In the genomic region with DNA sequence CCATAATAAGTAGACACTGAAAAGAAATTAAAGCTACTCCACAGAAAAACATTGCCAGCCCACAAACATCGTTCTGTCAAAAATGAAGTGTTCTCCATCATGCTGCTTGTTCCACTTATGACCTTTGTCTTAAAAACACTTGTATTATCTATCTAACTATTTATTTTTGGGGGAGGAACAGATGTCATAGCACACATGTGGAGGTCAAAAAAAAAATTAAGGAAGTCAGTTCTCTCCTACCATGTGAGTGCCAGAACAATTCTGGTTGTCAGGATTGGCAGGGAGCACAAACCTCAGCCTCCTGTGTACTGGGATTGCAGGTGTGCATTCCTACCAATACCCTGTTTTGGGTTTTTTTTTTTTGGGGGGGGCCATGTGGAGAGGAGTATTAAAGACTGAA, we compare ENCODE assay signal across 41 mouse cellular contexts. TPM values are rescaled to one million over a fixed set of nuclear protein-coding genes. Genes with fewer than 3 reads are reported as not detected.
"Had no signal": no experiment of that assay in that cellular context is flagged by ENCODE, and none has a peak within 500 bp of the region (broad histone marks: within the 10 kb centered on the region; RNA-seq: fewer than 3 reads in every experiment).

No protein-coding gene starts in this region.

- H3K27me3 ChIP-seq: heart, embryonic 12.5 days; heart, embryonic 13.5 days; heart, embryonic 15.5 days; hindbrain, embryonic 12.5 days; hindbrain, embryonic 13.5 days; hindbrain, embryonic 15.5 days; intestine, embryonic 15.5 days; kidney, embryonic 15.5 days had no signal

- H3K36me3 ChIP-seq: heart, embryonic 10.5 days; heart, embryonic 13.5 days; heart, embryonic 15.5 days; hindbrain, embryonic 12.5 days; hindbrain, embryonic 13.5 days; hindbrain, embryonic 15.5 days; kidney, embryonic 15.5 days had no signal

- DNase-seq: heart, postnatal 10 days; heart, postnatal 14 days; heart, postnatal 36 days; heart, postnatal 4 days; kidney, adult 11 months; kidney, adult 18-20 months; kidney, adult 2 months; kidney, adult 8-10 months; kidney, adult 9 months; kidney, postnatal 10 days; kidney, postnatal 14 days; kidney, postnatal 25 days; kidney, postnatal 36 days; kidney, postnatal 4 days; layer of hippocampus, adult 9-11 months; layer of hippocampus, postnatal 36 days had no signal

- H3K4me1 ChIP-seq: heart, embryonic 10.5 days; hindbrain, embryonic 10.5 days; hindbrain, embryonic 12.5 days; hindbrain, embryonic 13.5 days; hindbrain, embryonic 15.5 days; kidney, embryonic 15.5 days had no signal

- H3K4me3 ChIP-seq: heart, embryonic 10.5 days; heart, embryonic 12.5 days; heart, embryonic 13.5 days; heart, embryonic 15.5 days; hindbrain, embryonic 10.5 days; hindbrain, embryonic 12.5 days; hindbrain, embryonic 13.5 days; hindbrain, embryonic 15.5 days; intestine, embryonic 15.5 days; kidney, embryonic 15.5 days; layer of hippocampus, adult 2 months had no signal

- H3K9me3 ChIP-seq: heart, embryonic 10.5 days; heart, embryonic 12.5 days; heart, embryonic 13.5 days; heart, embryonic 15.5 days; hindbrain, embryonic 10.5 days; hindbrain, embryonic 12.5 days; hindbrain, embryonic 13.5 days; hindbrain, embryonic 15.5 days; intestine, embryonic 15.5 days; kidney, embryonic 15.5 days had no signal

- H3K9ac ChIP-seq: heart, embryonic 12.5 days; heart, embryonic 13.5 days; heart, embryonic 15.5 days; hindbrain, embryonic 12.5 days; hindbrain, embryonic 13.5 days; hindbrain, embryonic 14.5 days; hindbrain, embryonic 15.5 days; intestine, embryonic 15.5 days; kidney, embryonic 15.5 days had no signal

- H3K27ac ChIP-seq: heart, embryonic 10.5 days; heart, embryonic 13.5 days; heart, embryonic 15.5 days; hindbrain, embryonic 10.5 days; hindbrain, embryonic 12.5 days; hindbrain, embryonic 13.5 days; hindbrain, embryonic 14.5 days; hindbrain, embryonic 15.5 days; hindbrain, postnatal 0 days; intestine, embryonic 15.5 days; kidney, embryonic 15.5 days; kidney, postnatal 0 days; layer of hippocampus, adult 2 months had no signal

RNA-seq across cellular contexts. Expression of gene Cct8l1, which starts 53.9 kb away (rescaled TPM):
- total RNA-seq: heart, postnatal 10 days; heart, postnatal 4 days; hematopoietic stem cell, adult 5-6 weeks; hindbrain, postnatal 0 days; layer of hippocampus, postnatal 14 days had no signal
- polyA plus RNA-seq: heart, embryonic 10.5 days; heart, embryonic 11.5 days; heart, embryonic 13.5 days; heart, embryonic 14.5 days; heart, embryonic 15.5 days; heart, postnatal 0 days; hindbrain, embryonic 10.5 days; hindbrain, embryonic 11.5 days; hindbrain, embryonic 14.5 days; hindbrain, postnatal 0 days; intestine, embryonic 14.5 days; intestine, embryonic 15.5 days; intestine, embryonic 16.5 days; kidney, embryonic 14.5 days; kidney, embryonic 15.5 days; kidney, embryonic 16.5 days; kidney, postnatal 0 days; large intestine, adult 2 months had no signal
